Mouse (Mus musculus) brown adipose tissue, adult 24 weeks (tissue): Measurements from ENCODE around the gene Mfsd12. TPM values are rescaled to one million over a fixed set of nuclear protein-coding genes. Genes with fewer than 3 reads are reported as not detected.

Experiments used
- H3K27ac ChIP-seq: fragments of 200-500 bp; replicated peaks from 2 replicates; pipeline ENCODE4 v1.5.1; 2012; ENCODE audit warnings: low read depth, mild to moderate bottlenecking, low read length
- H3K4me1 ChIP-seq: fragments of 200-500 bp; 2 replicates; pipeline ENCODE4 v1.6.1; 2012; ENCODE audit warnings: low read length, mixed read lengths; ENCODE audit not compliant: control insufficient read depth, insufficient read depth, insufficient read length
- H3K4me3 ChIP-seq: fragments of 200-500 bp; 2 replicates; pipeline ENCODE4 v1.5.1; 2012; ENCODE audit warnings: low read depth, mild to moderate bottlenecking, low read length, moderate library complexity; ENCODE audit not compliant: insufficient read depth
- polyA plus RNA-seq: library from polyadenylated mRNA; stranded (reverse); fragments of >200 nt; gene quantifications from 2 replicates; pipeline ENCODE4 v1.2.4, GENCODE M21; 2012; ENCODE audit not compliant: missing spikeins, insufficient read depth, insufficient read length

Mfsd12 gene
- polyA plus RNA-seq, 1 experiment, result 8.3 TPM

- Histone ChIP-seq H3K4me1 (peaks cover 19% of the 10 kb centered on the region), H3K4me3 (no peak overlapping the region), H3K27ac (no peak overlapping the region)
Measured at GRCm38 (mm10) chr10:81323141-81323775, 34.0 kb upstream of the Mfsd12 start.

- Histone ChIP-seq H3K27ac (no peak overlapping the region), H3K4me1 (peaks cover 25% of the 10 kb centered on the region), H3K4me3 (no peak overlapping the region)
Measured at GRCm38 (mm10) chr10:81323791-81324530, 33.3 kb upstream of the Mfsd12 start.

GRCm38 (mm10) chr10:81325176-81325575, 32.1 kb upstream of the Mfsd12 start:
- peaks cover 29% of the 10 kb centered on the region for H3K4me1 ChIP-seq
- no peak overlapping the region for H3K27ac ChIP-seq

GRCm38 (mm10) chr10:81325781-81326180, 31.5 kb upstream of the Mfsd12 start:
- peaks cover 32% of the 10 kb centered on the region for H3K4me1 ChIP-seq
- H3K27ac ChIP-seq, result peak overlapping the region; percentile 96
- H3K4me3 ChIP-seq, result no peak overlapping the region

More at GRCm38 (mm10) chr10:81325176-81325575, 32.1 kb upstream of the Mfsd12 start:
- no peak overlapping the region for H3K4me3 ChIP-seq

- Histone ChIP-seq H3K4me3 (peak overlapping the region; percentile 20; the same call in 1 of the 2 replicates), H3K4me1 (peaks cover 32% of the 10 kb centered on the region), H3K27ac (peak overlapping the region; percentile 96)
Measured at GRCm38 (mm10) chr10:81326858-81327257, 30.4 kb upstream of the Mfsd12 start.

GRCm38 (mm10) chr10:81327959-81328358, 29.3 kb upstream of the Mfsd12 start:
- Histone ChIP-seq H3K4me3 (no peak overlapping the region), H3K4me1 (peaks cover 30% of the 10 kb centered on the region), H3K27ac (peak overlapping the region; percentile 64)

- peaks cover 30% of the 10 kb centered on the region for H3K4me1 ChIP-seq
- no peak within 1 kb of the TSS for H3K4me3 ChIP-seq
- H3K27ac ChIP-seq, result peak within 1 kb of the TSS; percentile 64
Measured at GRCm38 (mm10) chr10:81328386-81328785, 28.9 kb upstream of the Mfsd12 start, which contains the start of gene Tbxa2r. Tbxa2r (plus strand) TSS chr10:81328731.

GRCm38 (mm10) chr10:81329194-81329975, 27.9 kb upstream of the Mfsd12 start:
- Histone ChIP-seq H3K4me3 (no peak overlapping the region), H3K27ac (peak overlapping the region; percentile 64), H3K4me1 (peaks cover 30% of the 10 kb centered on the region)

GRCm38 (mm10) chr10:81330007-81330406, 27.3 kb upstream of the Mfsd12 start:
- Histone ChIP-seq H3K27ac (peak overlapping the region; percentile 29; the same call in 1 of the 2 replicates), H3K4me1 (peaks cover 30% of the 10 kb centered on the region), H3K4me3 (no peak overlapping the region)

- no peak overlapping the region for H3K27ac ChIP-seq
- H3K4me1 ChIP-seq, result peaks cover 26% of the 10 kb centered on the region
- no peak overlapping the region for H3K4me3 ChIP-seq
Measured at GRCm38 (mm10) chr10:81332277-81332676, 25.0 kb upstream of the Mfsd12 start.

GRCm38 (mm10) chr10:81334324-81334723, 23.0 kb upstream of the Mfsd12 start:
- peaks cover 11% of the 10 kb centered on the region for H3K4me1 ChIP-seq
- H3K4me3 ChIP-seq, result no peak overlapping the region
- no peak overlapping the region for H3K27ac ChIP-seq

GRCm38 (mm10) chr10:81335393-81336340, 21.6 kb upstream of the Mfsd12 start:
- H3K27ac ChIP-seq, result no peak overlapping the region
- H3K4me1 ChIP-seq, result no peaks in the 10 kb centered on the region
- H3K4me3 ChIP-seq, result no peak overlapping the region

- no peak overlapping the region for H3K27ac ChIP-seq
- H3K4me3 ChIP-seq, result no peak overlapping the region
- H3K4me1 ChIP-seq, result no peaks in the 10 kb centered on the region
Measured at GRCm38 (mm10) chr10:81336558-81336957, 20.7 kb upstream of the Mfsd12 start.

GRCm38 (mm10) chr10:81340551-81341332, 16.5 kb upstream of the Mfsd12 start:
- Histone ChIP-seq H3K27ac (no peak overlapping the region), H3K4me3 (no peak overlapping the region), H3K4me1 (no peaks in the 10 kb centered on the region)
